Mouse (Mus musculus) urinary bladder, adult 2 months (tissue): Measurements from ENCODE around the gene Stpg1. TPM values are rescaled to one million over a fixed set of nuclear protein-coding genes. Genes with fewer than 3 reads are reported as not detected.

ENCODE experiments used
- DNase-seq: peaks from one replicate; pipeline ENCODE4 v3.0.0; 2022; ENCODE audit warnings: low spot score
- polyA plus RNA-seq: library from polyadenylated mRNA; depleted of rRNA; stranded (reverse); fragments of >200 nt; gene quantifications from 2 replicates; pipeline ENCODE4 v1.2.3, GENCODE M21; 2012; rRNA removed

The Stpg1 gene
- polyA plus RNA-seq, 1 experiment = 1.3 TPM

DNA sequence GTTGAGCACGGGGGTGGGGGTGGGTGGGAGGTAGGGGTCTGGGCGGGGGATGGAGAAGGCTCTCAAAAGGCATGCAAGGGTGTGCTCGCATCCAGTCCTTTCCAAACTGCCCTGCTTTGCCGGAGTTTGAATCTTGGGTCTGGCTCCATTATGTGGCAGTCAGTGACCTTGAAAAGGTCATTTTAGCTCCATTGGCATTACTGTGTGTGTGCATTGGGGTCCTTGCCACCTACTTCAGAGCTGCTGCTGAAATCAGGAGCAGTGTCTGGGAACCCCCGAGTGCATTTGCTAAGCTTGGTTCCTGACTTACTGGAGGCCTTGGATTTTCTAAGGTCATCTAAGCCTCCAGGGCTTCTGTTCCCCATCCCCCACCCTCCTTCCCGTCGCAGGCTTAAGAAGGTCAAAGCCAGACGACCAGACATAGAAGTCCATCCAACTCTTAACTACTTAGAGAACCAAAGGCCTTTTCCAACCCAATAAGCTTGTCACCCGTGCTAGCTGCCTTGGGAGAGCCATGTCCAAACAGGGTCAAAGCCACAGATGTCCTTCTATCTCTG is 54.0 kb downstream of the Stpg1 start:
- DNase-seq = no peak

DNA sequence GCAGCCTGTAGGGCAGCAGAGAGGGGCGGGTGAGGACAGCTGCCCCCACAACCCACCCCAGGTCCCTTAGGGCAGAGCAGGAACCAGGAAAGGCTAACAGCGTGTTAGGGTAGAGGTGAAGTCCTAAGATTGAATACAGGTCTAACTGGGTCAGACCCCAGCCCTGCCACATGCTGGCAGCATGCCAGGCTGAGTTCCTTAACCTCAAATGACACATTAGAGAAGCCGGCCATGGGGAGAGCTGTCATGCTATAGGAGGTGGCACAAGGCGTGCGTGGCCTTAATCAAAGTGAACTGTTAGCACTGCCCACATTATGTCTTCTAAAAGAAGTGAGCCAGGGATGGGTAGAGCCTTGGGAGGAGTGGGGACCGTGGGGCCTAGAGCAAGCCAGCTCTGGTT is 54.7 kb downstream of the Stpg1 start:
- no peak for DNase-seq

DNA sequence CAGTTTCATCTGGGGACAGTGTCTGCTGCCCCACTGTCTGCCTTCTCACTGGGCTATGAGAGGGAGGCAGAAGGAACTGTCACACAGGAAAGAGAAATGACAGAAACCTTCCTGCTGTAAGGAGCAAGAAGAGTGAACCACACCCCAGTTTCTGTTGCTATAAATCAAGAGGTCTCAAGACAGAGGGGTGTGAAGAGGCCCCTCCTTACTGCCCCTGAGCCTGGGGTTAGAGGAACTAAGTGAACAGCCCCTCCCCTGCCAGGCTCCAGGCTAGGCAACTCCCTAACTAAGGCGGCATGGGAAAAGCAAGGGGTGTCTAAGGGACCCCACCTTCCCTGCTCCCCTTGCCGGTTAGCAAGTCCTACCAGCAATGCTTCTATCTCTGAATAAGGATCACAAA is 69.2 kb downstream of the Stpg1 start:
- DNase-seq = no peak

DNA sequence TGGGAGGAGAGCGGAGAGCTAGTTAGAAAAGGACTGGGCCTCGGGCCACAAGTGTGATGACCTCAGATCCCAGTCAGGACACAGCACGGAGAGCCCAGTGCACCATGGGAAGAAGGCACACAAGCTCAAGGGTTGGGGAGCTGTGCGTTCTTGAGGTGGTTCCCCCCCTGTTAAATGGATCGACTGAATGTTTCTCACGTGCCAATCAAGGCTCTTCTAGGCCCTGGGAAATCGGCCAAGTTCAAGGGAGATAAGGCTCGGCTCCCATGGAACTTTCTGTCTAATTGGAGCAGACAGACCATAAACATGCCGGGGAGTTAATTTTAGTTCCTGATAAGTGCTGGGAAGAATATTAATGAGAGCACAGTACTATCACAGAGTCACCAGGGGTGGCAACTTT is 70.8 kb downstream of the Stpg1 start:
- DNase-seq = no peak

DNA sequence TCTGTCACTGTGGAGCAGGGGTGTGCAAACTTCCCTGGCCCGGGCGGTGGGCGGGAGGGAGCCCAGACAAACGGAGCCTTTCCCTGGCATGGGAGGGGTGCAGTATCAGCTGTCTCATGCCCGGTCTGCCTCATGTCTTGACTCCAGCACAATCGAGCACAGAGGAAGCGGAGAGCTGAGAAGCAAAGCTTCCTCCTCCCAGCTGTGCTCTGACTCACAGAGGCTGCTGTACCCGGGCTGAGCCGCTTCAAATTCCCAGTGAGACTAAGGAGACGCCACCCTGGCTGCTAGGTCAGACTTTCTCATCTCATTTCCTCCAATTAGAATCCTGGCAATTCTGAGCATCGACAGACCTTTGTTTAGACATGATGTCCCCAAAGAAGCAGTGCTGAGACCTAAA is 72.5 kb downstream of the Stpg1 start:
- DNase-seq = no peak

DNA sequence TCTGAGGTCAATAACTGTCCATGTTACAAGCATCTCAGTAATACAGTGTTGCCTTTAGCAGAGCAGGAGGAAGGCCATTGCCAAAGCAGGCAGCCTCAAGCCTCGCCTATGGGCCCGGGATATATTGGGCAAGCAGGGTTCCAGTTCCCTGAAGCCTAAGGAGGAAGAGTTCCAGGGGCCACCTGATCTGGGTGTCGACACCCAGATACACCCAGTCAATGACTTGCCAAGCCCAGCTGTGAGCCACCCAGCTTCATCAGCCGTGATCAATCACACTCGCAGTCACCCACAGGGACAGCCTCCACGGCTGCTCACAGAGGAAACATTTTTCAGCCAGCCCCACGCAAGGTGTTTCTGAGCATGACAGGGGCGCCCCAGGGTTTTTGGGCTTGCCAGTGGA is 72.9 kb downstream of the Stpg1 start:
- no peak for DNase-seq

DNA sequence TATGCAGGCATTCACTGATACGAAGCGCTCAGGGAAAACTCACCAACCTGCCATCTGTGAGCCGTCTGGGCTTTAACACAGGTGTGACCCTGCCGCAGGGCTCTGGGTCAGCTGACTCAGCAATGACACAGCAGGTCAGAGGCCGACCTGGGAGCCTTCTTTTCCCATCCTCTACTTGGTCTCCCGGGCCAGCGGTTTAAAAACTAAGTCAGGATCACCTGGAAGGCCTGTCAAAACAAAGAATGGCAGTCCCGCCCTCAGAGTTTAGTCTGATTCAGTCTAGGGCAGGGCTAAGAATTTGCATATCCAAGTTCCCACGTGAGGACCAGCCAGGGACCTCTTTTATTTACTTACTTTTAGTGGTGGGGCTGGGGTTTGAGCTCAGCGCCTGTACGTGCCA is 74.6 kb downstream of the Stpg1 start:
- no peak for DNase-seq

DNA sequence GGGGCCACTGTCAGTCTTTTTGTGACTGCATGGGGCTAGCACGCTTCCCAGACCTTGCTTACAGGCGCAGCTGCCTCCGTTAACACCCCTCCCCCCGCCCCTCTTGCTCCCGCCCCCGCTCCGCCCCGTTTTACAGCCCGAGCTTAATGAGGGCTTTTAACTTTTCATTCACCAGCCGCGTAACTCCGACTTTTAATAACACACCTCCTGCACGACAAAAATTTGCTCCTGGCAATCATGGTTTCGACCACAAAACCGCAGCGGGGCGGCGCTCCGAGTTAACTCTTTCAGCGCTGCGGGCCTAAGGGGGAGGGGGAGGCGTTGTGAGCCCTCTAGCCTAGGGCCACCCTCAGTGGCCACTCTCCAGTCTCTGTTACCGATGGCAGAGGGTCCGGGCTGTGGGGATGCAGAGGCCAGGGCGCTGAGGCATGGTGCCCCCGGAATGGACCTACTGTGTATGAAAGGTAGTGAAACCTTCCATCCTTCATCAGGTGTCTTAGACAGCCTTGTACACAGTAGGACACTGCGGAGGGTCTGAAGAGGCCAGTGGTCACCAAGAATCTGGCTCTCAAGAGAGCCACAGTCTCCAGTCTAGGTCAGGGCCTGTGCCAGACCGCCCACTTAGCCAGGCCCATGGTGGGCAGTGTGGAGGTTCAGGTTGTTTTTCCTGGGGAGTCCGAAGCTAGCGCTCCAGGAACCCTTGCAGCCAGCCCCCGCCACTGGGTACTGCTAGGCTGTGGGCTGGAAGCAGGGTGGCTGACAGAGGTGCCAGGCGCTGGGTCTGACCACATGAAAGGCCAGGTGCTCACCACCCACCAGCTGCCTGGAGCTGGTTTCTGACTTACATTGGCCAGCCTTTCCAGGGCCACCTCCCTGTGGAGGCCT is 75.8 kb downstream of the Stpg1 start:
- DNase-seq = peak; percentile 47

DNA sequence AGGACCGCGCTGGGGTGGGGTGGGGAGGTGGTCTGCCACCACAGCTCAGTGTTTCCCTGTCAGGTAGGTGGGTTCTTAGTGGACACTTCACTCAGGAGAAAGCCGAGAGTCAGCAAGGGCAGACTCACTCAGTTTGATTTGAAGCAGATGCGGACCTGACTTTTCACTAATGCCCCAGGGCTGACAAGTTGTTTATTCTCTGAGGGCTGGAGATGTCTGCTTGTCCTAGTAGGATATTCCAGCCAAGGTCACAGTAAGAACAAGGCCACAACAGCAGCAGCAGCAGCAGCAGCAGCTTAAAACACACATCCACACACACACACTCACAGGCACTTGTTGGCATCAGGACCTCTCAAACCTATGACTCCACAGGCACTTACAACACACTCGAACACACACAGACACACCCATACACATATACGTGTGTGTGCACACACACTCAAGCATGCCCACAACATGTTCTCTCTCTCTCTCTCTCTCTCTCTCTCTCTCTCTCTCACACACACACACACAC is 76.5 kb downstream of the Stpg1 start:
- no peak for DNase-seq

DNA sequence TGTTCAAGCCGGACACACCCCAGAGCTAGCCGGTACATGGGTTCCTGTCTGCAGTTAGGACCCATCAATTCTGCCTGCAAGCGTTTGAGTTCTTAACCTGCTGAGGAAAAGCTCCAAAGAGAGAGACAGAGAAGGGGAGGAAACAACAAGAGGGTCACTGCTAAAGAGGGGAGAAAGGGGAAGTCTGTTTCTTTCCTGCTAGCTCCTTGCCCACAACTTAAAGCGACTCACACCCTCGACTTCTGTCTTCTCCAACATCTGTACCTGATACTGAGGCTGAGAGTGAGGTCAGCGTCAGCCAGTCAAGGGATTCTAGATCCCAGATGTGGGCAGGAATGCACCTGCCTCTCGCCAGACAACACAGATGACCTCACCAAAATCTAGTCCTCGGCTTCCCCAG is 77.7 kb downstream of the Stpg1 start:
- DNase-seq = no peak

DNA sequence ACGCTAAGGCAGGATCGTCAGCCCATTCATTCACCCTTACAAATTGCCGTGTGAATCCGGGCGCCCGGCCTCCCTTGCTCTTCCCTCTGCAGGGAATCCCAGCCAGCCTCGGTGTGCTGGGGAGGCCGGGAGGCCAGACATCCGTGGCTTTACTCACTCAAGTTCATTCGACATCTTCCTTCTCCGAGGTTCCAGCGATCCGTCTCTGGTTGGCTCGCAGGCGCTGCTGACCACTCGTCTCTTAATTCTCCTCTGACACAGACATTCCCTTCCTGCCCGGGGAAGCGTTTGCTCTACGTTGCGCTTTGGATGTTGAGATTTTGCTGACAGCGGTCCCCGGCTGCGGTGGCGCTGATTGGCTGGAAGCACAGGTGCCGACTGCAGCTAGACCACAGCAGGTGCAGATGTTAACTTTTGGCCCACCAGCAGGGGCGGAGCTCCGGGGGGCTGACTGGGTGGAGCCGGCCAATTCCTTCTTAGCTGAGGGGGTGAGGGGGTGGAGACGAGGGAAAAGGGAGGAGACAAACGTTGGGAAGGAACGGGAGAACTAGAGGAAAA is 78.7 kb downstream of the Stpg1 start, which contains the start of gene Grhl3:
Grhl3 (minus strand) TSS at position 380 of the 558 bp plus-strand sequence.
- peak; percentile 54 for DNase-seq

DNA sequence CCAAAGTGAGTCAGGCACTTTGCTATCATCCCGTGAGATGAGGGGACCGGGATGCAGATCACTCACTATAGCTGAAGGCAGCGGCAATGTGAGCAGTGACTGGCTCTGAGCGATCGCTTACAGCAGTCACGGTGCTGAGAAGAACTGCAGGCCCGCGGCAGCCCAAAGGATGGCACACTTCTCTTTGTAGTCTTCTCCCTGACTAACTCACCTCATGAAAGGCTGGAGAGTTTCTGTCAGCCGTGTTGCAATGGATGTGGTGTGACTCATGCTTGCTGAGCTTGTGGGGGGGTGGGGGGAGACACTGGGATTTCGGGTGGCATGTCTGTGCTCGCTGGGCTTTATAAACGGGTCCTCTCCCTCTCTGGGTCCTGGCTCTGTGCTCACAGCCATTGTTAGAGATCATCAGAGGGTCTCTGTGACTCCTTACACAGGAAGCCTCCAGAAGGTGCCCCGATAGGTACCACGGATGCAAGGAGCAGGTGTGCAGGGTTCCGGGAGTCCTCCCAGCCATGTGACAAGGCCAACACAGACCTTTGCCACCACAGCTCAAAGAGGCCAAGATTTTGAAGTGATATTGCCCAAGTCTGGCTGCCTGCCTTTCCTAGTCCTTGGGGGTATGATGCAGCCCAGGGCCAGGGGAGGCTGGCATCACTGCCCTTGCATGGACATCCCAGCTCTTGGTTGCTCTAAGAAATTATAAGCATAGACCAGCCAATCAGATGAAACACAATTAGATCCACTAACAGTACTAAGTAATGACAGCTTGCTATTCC is 81.0 kb downstream of the Stpg1 start:
- DNase-seq = peak; percentile 49

DNA sequence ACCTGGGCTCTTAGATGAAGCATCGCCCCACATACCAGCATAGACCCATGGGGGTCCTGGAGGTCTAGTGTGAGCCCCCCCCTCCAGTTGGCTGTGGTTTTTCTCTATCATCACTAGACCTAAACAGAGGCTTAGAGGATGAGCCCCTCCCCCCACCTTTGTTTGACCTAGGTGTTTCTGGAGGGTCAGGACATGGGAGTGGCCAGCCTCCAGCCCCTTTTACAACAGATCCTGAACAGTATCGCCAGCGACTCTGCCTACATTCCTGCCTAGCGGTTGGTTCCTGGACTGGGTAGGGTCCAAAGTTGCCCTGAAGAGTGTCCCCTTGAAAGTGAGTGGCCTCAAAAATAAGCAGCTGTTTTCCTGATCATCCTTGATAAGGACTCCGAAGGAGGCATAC is 83.9 kb downstream of the Stpg1 start:
- no peak for DNase-seq

DNA sequence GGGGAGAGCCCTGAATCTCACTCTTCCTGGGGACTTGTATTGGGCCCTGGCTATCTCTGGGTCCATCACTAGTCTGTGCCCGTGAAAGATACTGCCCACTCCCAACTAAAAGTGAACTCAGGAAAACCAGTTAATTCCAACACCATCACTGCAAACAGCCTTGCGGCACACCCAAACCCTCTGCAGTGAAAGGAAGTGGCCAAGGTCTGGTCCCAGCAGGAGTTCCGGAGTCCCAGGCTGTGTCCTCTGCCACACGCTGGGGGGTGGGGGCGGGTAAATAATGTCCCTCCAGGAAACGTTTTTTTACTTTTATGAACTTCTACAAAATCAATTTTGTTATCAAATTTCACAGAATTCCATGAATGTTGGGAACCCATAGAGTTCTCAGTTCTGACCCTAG is 85.1 kb downstream of the Stpg1 start:
- DNase-seq = no peak

DNA sequence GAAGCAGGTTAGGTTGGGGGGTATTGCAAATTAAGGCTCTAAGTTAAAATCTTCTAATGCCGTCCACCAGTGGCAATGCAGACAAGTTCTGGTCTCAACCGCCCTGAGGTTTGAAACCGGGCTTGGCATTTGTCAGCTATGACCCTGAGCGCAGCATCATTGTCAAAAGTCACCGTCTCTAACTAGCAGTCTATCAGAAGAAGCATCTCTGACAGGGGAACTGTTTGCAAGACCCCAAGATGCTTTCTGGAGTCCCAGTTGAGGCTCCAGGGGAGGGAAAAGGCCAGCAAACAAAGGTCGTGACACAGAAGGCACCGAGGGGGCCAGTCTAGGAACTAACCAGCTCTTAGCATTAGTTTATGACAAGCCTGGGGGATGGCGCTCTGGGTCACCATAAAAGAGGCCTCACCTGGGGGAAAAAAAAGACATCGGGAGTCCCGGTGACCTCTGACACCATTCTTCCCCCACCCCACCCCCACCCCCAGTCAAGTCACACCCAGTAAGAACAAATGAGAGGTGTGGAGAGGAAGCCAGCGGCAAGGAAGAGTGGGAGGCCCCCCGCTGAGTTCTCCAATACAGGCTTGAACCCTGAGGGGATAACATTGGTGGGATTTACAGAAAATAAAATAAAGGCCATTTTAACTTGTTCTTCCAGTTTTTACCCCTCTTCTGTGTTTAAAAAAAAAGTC is 86.8 kb downstream of the Stpg1 start:
- no peak for DNase-seq

DNA sequence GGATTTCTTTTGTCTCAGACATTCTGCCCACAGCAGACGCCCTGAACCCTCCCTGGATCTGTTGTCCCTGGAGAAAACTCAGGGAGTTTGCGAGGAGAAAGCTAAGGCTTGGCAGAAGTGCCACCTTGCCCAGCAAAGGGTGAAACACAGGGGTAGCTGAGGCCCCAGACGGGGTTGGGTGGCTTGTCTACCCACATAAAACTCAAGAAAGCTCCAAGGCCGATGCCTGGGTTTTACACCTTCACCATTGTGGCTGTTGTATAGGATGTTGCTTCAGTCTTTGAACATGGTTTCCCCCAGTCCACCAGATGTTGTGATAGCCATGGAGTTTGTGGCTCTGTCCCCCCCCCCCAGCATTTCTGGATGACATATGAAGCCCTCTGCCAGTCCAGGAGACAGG is 90.2 kb downstream of the Stpg1 start:
- DNase-seq = no peak

Other genes starting within 250 kb of the Stpg1 start
- 151 and 185 TPM in 2 replicates for gene Clic4, start 222.0 kb upstream of the Stpg1 start, polyA plus RNA-seq
- 72.7 and 112 TPM in 2 replicates for gene Srrm1, start 141.5 kb upstream of the Stpg1 start, polyA plus RNA-seq
- 9.9 and 10.4 TPM in 2 replicates for gene Ncmap, start 96.6 kb upstream of the Stpg1 start, polyA plus RNA-seq
- gene Rcan3, start 60.9 kb upstream of the Stpg1 start, polyA plus RNA-seq = 18.7 and 20.4 TPM in 2 replicates
- gene Nipal3, start 248 bp downstream of the Stpg1 start, polyA plus RNA-seq = 26.9 and 40.9 TPM in 2 replicates
- 63.4 and 78.8 TPM in 2 replicates for gene Grhl3, start 78.8 kb downstream of the Stpg1 start, polyA plus RNA-seq
- 6.5 and 8.0 TPM in 2 replicates for gene Ifnlr1, start 191.5 kb downstream of the Stpg1 start, polyA plus RNA-seq
- 0.38 and 0.47 TPM in 2 replicates for gene Il22ra1, start 233.4 kb downstream of the Stpg1 start, polyA plus RNA-seq